Mouse (Mus musculus) lung, adult 2 months (tissue): ENCODE results near the gene Acot12.

Experiments used
- CTCF ChIP-seq: fragments of 200-500 bp; IDR thresholded peaks from 2 replicates; pipeline ENCODE4 v1.5.1; 2011; ENCODE audit warnings: mild to moderate bottlenecking, low read length, control low read depth; ENCODE audit not compliant: insufficient read depth
- POLR2A ChIP-seq: fragments of 200-500 bp; IDR thresholded peaks from 2 replicates; pipeline ENCODE4 v1.6.1; 2011; ENCODE audit warnings: low read depth, mild to moderate bottlenecking, control low read depth, low read length, borderline replicate concordance; ENCODE audit errors: extremely low read depth

GRCm38 (mm10) chr13:91719487-91719886 lies 21.8 kb upstream of the Acot12 start:
- TF ChIP-seq POLR2A (no peak), CTCF (no peak)
